Mouse (Mus musculus): ENCODE data around the gene Gnaq. TPM values are rescaled to one million over a fixed set of nuclear protein-coding genes. Genes with fewer than 3 reads are reported as not detected.

Gene Gnaq
- polyA plus RNA-seq, 1 experiment: 23.8 TPM

DNA sequence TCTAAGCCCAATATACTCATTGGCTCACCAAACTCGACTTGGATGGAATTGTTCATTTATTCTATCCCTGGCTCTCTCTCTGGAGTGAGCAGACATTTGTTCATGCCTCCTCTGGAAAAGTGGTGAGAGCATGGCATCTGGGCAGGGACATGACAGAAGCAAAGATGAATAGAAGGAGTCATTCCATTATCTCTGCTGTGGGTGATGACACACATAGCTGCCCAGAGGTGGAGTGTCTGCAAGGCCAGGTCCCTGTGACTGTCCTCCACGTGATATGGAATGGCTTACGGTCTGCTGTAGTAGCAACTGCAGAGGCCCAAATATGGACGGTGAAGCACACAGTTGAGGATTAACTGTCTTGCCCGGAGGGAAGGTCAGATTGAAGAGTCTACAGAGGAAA lies 261.8 kb downstream of the Gnaq start:
- Histone ChIP-seq H3K4me3 (ENCODE audit: insufficient read depth, low read depth, low read length) (no peak overlapping the region), H3K27ac (replicated peaks; ENCODE audit: low read depth, low read length) (no peak overlapping the region), H3K4me1 (ENCODE audit: control insufficient read depth, insufficient read depth, insufficient read length, low read length) (no peaks in the 10 kb centered on the region)

GRCm38 (mm10) chr19:16403101-16403500 lies 270.5 kb downstream of the Gnaq start:
- H3K4me1 ChIP-seq (ENCODE audit: control insufficient read depth, insufficient read depth, insufficient read length, low read length): no peaks in the 10 kb centered on the region
- H3K27ac ChIP-seq (replicated peaks; ENCODE audit: low read depth, low read length): no peak overlapping the region
- no peak overlapping the region for H3K4me3 ChIP-seq (ENCODE audit: insufficient read depth, low read depth, low read length)

DNA sequence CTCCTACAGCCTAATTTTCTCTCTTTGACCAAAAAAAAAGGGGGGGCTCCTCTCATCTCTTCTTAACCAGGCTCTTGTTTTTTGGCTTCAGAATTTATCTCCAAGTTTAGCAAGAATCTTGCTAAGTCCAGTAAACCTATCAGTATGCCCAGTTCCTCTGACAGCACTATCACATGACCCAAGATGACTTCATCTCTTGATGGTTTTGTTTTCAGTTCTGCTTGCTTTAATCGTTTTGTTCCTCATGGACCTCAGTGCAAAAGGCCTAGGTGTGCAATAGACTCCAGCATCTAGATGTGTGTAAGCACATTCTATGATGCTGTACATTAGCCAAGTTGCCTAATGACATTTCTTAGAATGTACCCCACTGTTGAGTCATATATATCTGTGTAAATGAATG lies 275.1 kb downstream of the Gnaq start:
- no peak overlapping the region for H3K4me3 ChIP-seq (ENCODE audit: insufficient read depth, low read depth, low read length)
- no peaks in the 10 kb centered on the region for H3K4me1 ChIP-seq (ENCODE audit: control insufficient read depth, insufficient read depth, insufficient read length, low read length)

GRCm38 (mm10) chr19:16411302-16411701 lies 278.7 kb downstream of the Gnaq start:
- H3K27ac ChIP-seq (replicated peaks; ENCODE audit: low read depth, low read length): no peak overlapping the region
- no peak overlapping the region for H3K4me3 ChIP-seq (ENCODE audit: insufficient read depth, low read depth, low read length)
- H3K4me1 ChIP-seq (ENCODE audit: control insufficient read depth, insufficient read depth, insufficient read length, low read length): no peaks in the 10 kb centered on the region

More for the DNA sequence above, 275.1 kb downstream of the Gnaq start:
- no peak overlapping the region for H3K27ac ChIP-seq (replicated peaks; ENCODE audit: low read depth, low read length)

GRCm38 (mm10) chr19:16418086-16418663 lies 285.5 kb downstream of the Gnaq start:
- H3K27ac ChIP-seq (replicated peaks; ENCODE audit: low read depth, low read length): no peak overlapping the region
- no peak overlapping the region for H3K4me3 ChIP-seq (ENCODE audit: insufficient read depth, low read depth, low read length)
- no peaks in the 10 kb centered on the region for H3K4me1 ChIP-seq (ENCODE audit: control insufficient read depth, insufficient read depth, insufficient read length, low read length)

DNA sequence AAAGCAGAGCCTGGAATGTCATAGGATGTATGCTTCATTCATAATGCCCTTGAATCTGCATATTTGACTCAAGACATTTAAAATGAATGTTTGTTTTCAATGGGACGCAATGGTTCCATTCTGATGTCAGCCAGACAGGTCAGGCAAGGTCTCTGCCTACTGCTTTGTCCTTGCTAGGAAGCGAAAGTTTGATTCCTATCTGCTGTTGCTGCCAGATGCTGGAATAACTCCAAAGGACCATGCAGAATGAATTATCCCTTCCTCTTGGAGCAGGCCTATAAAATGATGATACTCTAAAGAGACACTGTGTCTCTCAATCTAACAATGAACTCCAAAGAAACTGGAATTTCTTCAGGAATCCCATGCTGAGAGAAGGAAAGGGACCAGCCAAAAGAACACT lies 293.0 kb downstream of the Gnaq start:
- Histone ChIP-seq H3K4me3 (ENCODE audit: insufficient read depth, low read depth, low read length) (no peak overlapping the region), H3K4me1 (ENCODE audit: control insufficient read depth, insufficient read depth, insufficient read length, low read length) (no peaks in the 10 kb centered on the region), H3K27ac (replicated peaks; ENCODE audit: low read depth, low read length) (no peak overlapping the region)

- H3K4me3 ChIP-seq (ENCODE audit: insufficient read depth, low read depth, low read length): no peak overlapping the region
- peaks cover 9% of the 10 kb centered on the region for H3K4me1 ChIP-seq (ENCODE audit: control insufficient read depth, insufficient read depth, insufficient read length, low read length)
- no peak overlapping the region for H3K27ac ChIP-seq (replicated peaks; ENCODE audit: low read depth, low read length)
Measured at GRCm38 (mm10) chr19:16431368-16431767, 298.7 kb downstream of the Gnaq start.

DNA sequence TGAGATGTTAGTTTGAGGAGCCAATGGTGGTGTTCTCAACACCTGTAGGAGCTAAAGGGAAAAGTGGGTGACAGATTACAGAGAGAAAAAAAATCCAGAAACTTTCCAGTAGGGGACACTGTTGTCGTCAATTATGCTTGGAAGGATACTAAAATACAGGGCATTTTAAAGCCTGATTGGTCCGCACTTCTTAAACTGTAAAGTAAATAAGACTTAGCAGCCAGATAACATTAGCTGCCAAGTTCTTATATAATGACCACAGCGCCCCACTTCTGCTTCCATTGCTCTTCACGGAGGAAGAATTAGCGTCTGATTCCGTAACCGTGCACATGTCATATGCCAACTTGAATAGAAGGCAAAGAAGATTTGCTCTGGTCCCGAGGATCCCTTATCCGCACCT lies 302.2 kb downstream of the Gnaq start:
- H3K4me1 ChIP-seq (ENCODE audit: control insufficient read depth, insufficient read depth, insufficient read length, low read length): peaks cover 9% of the 10 kb centered on the region
- H3K4me3 ChIP-seq (ENCODE audit: insufficient read depth, low read depth, low read length): peak overlapping the region; percentile 40; the same call in 1 of the 2 replicates
- H3K27ac ChIP-seq (replicated peaks; ENCODE audit: low read depth, low read length): no peak overlapping the region

- Histone ChIP-seq H3K27ac (replicated peaks; ENCODE audit: low read depth, low read length) (no peak within 1 kb of the TSS), H3K4me1 (ENCODE audit: control insufficient read depth, insufficient read depth, insufficient read length, low read length) (peaks cover 9% of the 10 kb centered on the region), H3K4me3 (ENCODE audit: insufficient read depth, low read depth, low read length) (peak within 1 kb of the TSS; percentile 40)
Measured at GRCm38 (mm10) chr19:16435531-16436231, 303.1 kb downstream of the Gnaq start, which contains the start of gene Gna14. TSS of gene Gna14 (plus strand) at chr19:16435762.

DNA sequence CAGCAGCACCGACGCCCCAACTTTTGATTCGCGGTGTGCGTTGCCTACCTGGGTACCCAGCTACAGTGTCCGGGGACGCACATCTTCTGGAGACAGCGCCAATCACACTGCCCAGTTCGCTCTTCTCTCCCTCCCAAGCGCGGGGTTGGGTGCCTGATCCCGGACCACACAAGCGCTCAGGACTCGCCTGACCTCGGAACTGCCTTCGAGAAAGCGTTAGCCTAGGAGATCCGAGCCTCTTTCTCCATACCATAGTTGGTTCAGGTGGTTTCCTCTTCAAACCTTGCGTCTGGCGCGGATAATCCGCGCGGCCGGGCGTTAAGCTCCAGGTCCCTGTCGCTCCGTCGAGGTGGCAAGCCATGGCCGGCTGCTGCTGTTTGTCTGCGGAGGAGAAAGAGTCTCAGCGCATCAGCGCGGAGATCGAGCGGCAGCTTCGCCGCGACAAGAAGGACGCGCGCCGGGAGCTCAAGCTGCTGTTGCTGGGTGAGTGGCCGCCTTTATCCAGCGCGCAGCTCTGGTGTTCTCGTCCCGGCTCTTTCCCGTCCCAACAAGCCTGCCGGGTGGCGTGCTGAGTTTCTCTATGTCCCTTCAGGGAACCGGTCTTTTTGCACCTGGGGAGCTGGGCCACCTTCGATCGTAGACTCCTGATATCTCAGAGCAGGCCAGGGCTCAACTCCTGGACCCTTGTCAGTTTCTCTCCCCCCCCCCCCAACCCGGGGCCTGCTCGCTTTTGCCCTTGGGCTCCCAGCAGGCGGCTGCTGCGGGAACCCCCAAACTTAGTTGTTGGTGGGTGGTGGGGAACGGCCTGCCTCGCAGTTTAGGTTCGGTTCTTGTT lies 303.9 kb downstream of the Gnaq start:
- no peak overlapping the region for H3K27ac ChIP-seq (replicated peaks; ENCODE audit: low read depth, low read length)
- peak overlapping the region; percentile 40 for H3K4me3 ChIP-seq (ENCODE audit: insufficient read depth, low read depth, low read length)
- H3K4me1 ChIP-seq (ENCODE audit: control insufficient read depth, insufficient read depth, insufficient read length, low read length): peaks cover 9% of the 10 kb centered on the region

Other genes with a start within 250 kb of the Gnaq start
- 10.1 and 11.5 TPM in 2 replicates for gene Psat1, start 185.5 kb upstream of the Gnaq start, polyA plus RNA-seq (2012; ENCODE audit: insufficient read depth, insufficient read length, missing spikeins)
- gene Cep78, start 147.8 kb upstream of the Gnaq start, polyA plus RNA-seq (2012; ENCODE audit: insufficient read depth, insufficient read length, missing spikeins): 2.2 and 4.6 TPM in 2 replicates

Data from brown adipose tissue, adult 24 weeks (tissue).